Mouse (Mus musculus) kidney, adult 2 months (tissue): Measurements from ENCODE around the gene AC109138.7. TPM values are rescaled to one million over a fixed set of nuclear protein-coding genes. Genes with fewer than 3 reads are reported as not detected.

ENCODE experiments used
- DNase-seq: peaks from one replicate; pipeline ENCODE4 v3.0.0; 2021
- H3K27ac ChIP-seq: fragments of 200-500 bp; 2 replicates; pipeline ENCODE4 v1.5.1; 2012; ENCODE audit warnings: low read depth, low read length, control low read depth, inconsistent platforms; ENCODE audit not compliant: insufficient read depth
- H3K27me3 ChIP-seq: fragments of 200-500 bp; replicated peaks from 2 replicates; pipeline ENCODE4 v1.6.1; 2012; ENCODE audit warnings: mild to moderate bottlenecking, moderate library complexity, low read length, inconsistent platforms; ENCODE audit not compliant: control insufficient read depth, insufficient read depth
- H3K36me3 ChIP-seq: fragments of 200-500 bp; 2 replicates; pipeline ENCODE4 v1.6.1; 2012; ENCODE audit warnings: mild to moderate bottlenecking, moderate library complexity, low read length, inconsistent platforms; ENCODE audit not compliant: control insufficient read depth, insufficient read depth
- H3K4me1 ChIP-seq: fragments of 200-500 bp; 2 replicates; pipeline ENCODE4 v1.6.1; 2011; ENCODE audit warnings: low read length; ENCODE audit not compliant: control insufficient read depth, insufficient read depth
- H3K4me3 ChIP-seq: fragments of 200-500 bp; 2 replicates; pipeline ENCODE4 v1.5.1; 2011; ENCODE audit warnings: mild to moderate bottlenecking, low read depth, low read length, control low read depth; ENCODE audit not compliant: insufficient read depth
- CTCF ChIP-seq: fragments of 200-500 bp; conservative IDR thresholded peaks from 2 replicates; pipeline ENCODE4 v1.5.1; 2011; ENCODE audit warnings: low read depth, mild to moderate bottlenecking, control low read depth, low read length, moderate library complexity, mixed read lengths; ENCODE audit not compliant: insufficient read depth, insufficient read length
- POLR2A ChIP-seq: fragments of 200-500 bp; IDR thresholded peaks from one replicate; pipeline ENCODE4 v1.6.1; 2011; ENCODE audit warnings: low read depth, low read length, control low read depth
- WGBS: fragments of 180-500 bp; shearing (Covaris S2); methylation state at CpG from one replicate; pipeline ENCODE4 v1.1.7; 2018; 5-methylcytosine and 5-hydroxymethylcytosine counted together
- polyA plus RNA-seq: library from polyadenylated mRNA; depleted of rRNA; stranded (reverse); fragments of >200 nt; gene quantifications from 2 replicates; pipeline ENCODE4 v1.2.3, GENCODE M21; 2012

Gene AC109138.7
- polyA plus RNA-seq, 1 experiment: 3.4 TPM

GRCm38 (mm10) chr19:4171393-4172290 lies 42.5 kb upstream of the AC109138.7 start:
- Histone ChIP-seq H3K27ac (peak overlapping the region; percentile 48), H3K4me1 (peaks cover 5% of the 10 kb centered on the region; the same call in 1 of the 2 replicates), H3K36me3 (no peaks in the 10 kb centered on the region), H3K4me3 (no peak overlapping the region), H3K27me3 (no peaks in the 10 kb centered on the region)
- TF ChIP-seq POLR2A (no peak), CTCF (no peak)
- 53% methylated on average over 13 of the region's 13 CpGs for WGBS
- no peak for DNase-seq

DNA sequence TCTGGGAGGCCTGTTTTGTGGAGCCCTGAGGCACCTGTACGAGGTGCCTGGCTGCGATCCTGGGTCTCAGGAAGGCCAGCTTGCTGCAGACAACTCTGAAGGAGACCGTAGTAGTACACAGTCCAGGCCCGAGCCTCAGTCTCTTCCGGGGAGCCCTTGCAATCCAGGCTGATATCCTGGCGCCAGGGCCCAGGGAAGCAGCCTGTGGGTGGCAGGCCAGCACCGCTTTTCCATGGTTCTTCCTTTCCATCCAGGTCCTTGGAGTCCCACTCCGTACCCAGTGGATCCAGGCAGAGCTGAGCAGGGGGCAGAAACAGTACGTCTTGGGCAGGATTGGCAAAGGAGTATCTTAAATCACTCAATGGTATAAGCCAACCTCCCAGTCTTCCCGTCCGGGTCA lies 41.2 kb upstream of the AC109138.7 start:
- Histone ChIP-seq H3K4me3 (no peak overlapping the region), H3K4me1 (peaks cover 5% of the 10 kb centered on the region; the same call in 1 of the 2 replicates), H3K36me3 (no peaks in the 10 kb centered on the region), H3K27me3 (no peaks in the 10 kb centered on the region), H3K27ac (no peak overlapping the region)
- DNase-seq: no peak
- 79% methylated on average over 11 of the region's 11 CpGs for WGBS
- TF ChIP-seq POLR2A: no peak
- 0 out of 2 replicates have a peak, but pooled peaks have one; percentile 10 for TF ChIP-seq CTCF

DNA sequence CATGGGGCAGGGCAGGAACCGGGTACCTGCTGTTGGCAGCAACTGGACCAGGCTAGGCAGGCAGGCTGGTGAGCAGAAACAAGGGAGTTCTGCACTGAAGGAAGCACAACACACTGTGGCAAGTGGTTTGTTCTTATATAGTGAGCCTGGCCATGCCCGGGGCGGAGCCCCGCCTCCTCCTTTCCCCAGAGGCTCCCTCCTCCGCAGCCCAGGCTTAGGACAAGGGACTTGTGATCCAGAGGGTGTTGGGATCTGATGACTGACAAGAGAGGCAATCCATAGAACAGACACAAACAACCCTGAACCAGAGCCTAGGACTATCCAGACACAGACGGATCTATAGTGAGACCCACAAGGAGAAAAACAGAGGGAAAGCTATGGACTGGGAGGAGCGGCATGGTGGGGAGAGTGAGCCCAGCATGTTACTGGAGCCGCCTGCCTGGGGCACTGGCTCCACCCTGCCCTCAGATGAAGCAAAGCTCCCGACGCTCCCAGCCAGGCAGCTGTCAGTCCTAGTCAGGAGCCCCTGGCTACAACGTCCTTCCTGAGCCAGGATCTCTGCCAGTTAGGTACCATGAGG lies 38.7 kb upstream of the AC109138.7 start, which contains the start of gene Carns1:
Gene Carns1, minus strand, starts transcription at position 112 of the 580 bp plus-strand sequence.
- Histone ChIP-seq H3K27ac (no peak within 1 kb of the TSS), H3K27me3 (no peaks in the 10 kb centered on the region), H3K4me3 (no peak within 1 kb of the TSS), H3K36me3 (no peaks in the 10 kb centered on the region), H3K4me1 (no peaks in the 10 kb centered on the region)
- no peak for TF ChIP-seq CTCF
- no peak for TF ChIP-seq POLR2A
- DNase-seq: no peak
- WGBS: 17% methylated on average over 11 of the region's 11 CpGs

DNA sequence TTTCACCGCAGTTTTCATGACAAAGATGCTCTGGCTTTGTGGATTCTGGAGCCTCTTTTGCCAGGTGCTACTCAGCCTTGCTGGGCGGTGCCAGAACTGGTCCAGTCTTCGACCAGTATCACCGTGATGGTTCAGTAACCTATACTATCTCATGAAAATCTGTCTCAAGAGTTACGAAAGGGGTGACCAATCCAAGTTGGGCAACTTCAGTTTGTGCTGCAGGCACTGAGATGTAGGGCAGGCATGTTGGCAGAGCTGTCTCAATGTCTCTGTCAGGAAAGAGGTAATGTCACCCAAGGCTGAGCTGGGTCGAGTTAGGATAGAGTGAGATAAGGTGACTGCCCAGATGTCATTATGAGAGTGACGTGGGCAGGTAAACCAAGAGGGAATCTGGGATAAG lies 33.7 kb upstream of the AC109138.7 start:
- WGBS: 92% methylated on average over 7 of the region's 7 CpGs
- no peak for TF ChIP-seq CTCF
- no peak for TF ChIP-seq POLR2A
- H3K36me3 ChIP-seq: no peaks in the 10 kb centered on the region
- H3K4me3 ChIP-seq: no peak overlapping the region
- no peak for DNase-seq
- no peaks in the 10 kb centered on the region for H3K4me1 ChIP-seq
- no peaks in the 10 kb centered on the region for H3K27me3 ChIP-seq
- H3K27ac ChIP-seq: no peak overlapping the region

DNA sequence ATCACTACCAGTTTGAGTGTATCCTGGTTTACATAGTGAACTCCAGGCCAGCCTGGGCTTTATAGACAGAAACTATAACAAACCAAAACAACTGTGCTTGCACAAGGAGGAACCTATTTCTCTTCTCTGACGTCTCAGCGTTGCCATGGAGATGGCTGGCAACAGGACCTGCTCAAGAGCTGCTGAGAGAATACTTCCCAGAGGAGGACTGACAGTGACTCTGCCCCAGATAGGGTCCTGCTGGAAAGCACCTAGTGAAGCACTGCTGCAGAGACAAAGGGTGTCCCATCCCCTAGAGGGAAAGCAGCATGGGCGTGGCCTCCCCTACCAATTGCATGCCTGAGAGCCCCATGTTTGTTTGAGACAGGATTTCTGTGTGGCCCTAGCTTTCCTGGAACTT lies 32.3 kb upstream of the AC109138.7 start:
- DNase-seq: peak; percentile 41
- TF ChIP-seq POLR2A: no peak
- no peak for TF ChIP-seq CTCF
- WGBS: 49% methylated on average over 3 of the region's 3 CpGs

DNA sequence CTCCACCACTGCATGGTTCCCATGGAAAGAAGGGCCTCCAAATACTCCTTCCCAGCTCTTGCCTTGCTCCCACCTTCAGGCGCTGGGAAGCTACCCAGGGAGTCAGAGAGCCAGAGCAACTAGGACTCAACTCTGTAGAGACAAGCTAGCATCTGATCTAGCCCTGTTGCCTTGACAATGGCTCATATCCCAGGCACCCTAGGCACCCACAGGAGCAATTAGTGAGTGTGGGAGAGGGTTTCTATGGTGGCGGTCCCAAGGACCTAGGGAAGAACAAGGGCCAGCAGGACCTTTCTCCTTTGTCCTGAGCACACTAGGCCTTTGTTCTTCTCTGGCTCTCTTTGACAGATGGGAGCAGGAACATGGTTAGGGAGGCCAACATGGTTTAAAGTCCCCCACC lies 30.5 kb upstream of the AC109138.7 start:
- no peak for DNase-seq
- no peaks in the 10 kb centered on the region for H3K4me1 ChIP-seq
- H3K4me3 ChIP-seq: no peak overlapping the region
- no peaks in the 10 kb centered on the region for H3K27me3 ChIP-seq
- H3K36me3 ChIP-seq: no peaks in the 10 kb centered on the region
- TF ChIP-seq CTCF (no peak), POLR2A (no peak)
- 88% methylated on average over 2 of the region's 2 CpGs for WGBS
- H3K27ac ChIP-seq: no peak overlapping the region

More for the DNA sequence above, 32.3 kb upstream of the AC109138.7 start:
- H3K4me3 ChIP-seq: no peak overlapping the region
- no peaks in the 10 kb centered on the region for H3K4me1 ChIP-seq
- no peaks in the 10 kb centered on the region for H3K27me3 ChIP-seq
- H3K36me3 ChIP-seq: no peaks in the 10 kb centered on the region
- no peak overlapping the region for H3K27ac ChIP-seq
